Mouse (Mus musculus): ENCODE data around the gene Cytl1. TPM values are rescaled to one million over a fixed set of nuclear protein-coding genes. Genes with fewer than 3 reads are reported as not detected.

The Cytl1 gene
- polyA plus RNA-seq, 1 experiment: 1.2 TPM

DNA sequence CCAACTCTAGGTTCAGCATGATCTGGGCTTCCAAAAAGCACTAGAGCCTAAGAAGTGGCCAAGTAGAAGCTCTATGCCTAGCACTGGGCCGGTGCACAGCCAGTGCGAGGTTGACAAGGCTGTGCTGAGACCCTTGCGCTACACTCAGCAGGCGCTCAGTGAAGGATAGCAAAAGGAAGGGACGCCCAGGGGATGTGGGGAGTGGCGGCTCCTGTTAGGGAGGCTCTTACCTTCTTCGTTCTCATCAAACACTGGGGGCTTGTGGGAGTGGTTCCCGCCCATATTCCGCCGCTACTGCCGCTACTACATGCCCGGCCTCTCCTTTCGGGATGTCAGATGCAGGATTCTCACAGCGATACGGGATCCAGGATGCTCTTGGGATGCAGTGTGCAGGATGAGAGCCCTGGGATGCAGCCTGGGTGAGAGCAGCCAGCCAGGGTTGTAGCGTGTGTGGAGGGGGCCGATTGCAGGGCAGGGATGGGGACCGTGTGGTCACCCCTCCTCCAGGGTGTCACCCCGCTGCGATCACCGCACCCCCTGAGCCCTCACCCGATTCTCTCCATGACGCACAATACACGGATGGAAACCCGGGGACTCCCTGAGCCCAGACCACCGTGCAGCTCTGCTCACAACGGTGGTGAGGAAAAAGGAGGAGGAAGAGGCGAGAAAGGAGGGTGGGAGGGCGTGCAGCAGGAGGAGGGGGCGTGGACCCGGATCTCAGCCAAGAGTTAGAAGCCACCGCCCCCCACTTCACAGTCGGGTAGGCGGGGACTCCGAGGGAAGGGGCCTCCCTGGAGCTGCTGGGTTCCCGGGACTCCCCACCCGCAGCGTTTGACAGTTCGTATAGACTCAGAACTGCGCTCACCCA is 18.6 kb upstream of the Cytl1 start, which contains the start of gene Stk32b:
TSS of gene Stk32b (minus strand) at position 667 of the 868 bp plus-strand sequence.
- H3K27me3 ChIP-seq (ENCODE audit: control insufficient read depth, insufficient read depth, low read length): peaks cover 1% of the 10 kb centered on the region; the same call in 1 of the 2 replicates
- H3K4me3 ChIP-seq (replicated peaks; ENCODE audit: insufficient read depth, low read depth, low read length): no peak within 1 kb of the TSS
- no peak for DNase-seq
- TF ChIP-seq POLR2A (IDR thresholded peaks at IDR 0.05; ENCODE audit: borderline replicate concordance, insufficient read depth, low read length): no peak
- TF ChIP-seq CTCF (IDR thresholded peaks at IDR 0.05; ENCODE audit: borderline replicate concordance, insufficient read depth, low read depth, low read length): no peak
- no peak within 1 kb of the TSS for H3K27ac ChIP-seq (ENCODE audit: insufficient read depth, low read length)
- WGBS: 2% methylated on average over 40 of the region's 40 CpGs
- no peaks in the 10 kb centered on the region; the same call in 1 of the 2 replicates for H3K4me1 ChIP-seq (ENCODE audit: control insufficient read depth, insufficient read depth, low read length)

DNA sequence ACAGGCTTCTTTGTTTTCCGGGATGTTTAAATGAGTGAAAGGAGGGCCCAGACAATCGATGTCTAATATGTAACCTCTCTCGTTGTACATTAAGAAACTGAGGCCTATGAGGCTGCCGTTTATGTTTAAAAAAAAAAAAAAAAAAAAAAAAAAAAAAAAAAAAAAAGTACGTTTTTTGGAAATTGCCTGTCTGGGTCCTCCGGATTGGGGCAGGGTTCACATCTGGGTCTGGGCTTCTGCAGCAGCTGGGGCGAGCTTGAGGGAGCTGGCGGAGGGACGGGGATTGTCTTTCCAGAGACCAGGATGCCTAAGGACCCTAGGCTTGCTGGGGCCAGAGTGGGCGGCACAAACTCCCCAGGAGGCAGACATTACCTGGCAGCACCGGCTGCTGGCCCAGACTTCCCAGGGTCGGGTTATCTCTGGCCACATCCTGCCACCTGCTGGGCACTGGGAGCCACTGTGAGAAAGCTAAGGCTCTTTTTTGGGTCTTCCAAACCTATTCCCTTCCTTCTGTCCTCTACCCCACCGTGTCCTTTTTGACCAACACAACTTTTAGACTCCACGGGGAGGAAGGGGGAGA is 17.8 kb upstream of the Cytl1 start:
- no peak overlapping the region for H3K27ac ChIP-seq (ENCODE audit: insufficient read depth, low read length)
- peaks cover 1% of the 10 kb centered on the region; the same call in 1 of the 2 replicates for H3K27me3 ChIP-seq (ENCODE audit: control insufficient read depth, insufficient read depth, low read length)
- WGBS: 4% methylated on average over 14 of the region's 14 CpGs
- TF ChIP-seq POLR2A (IDR thresholded peaks at IDR 0.05; ENCODE audit: borderline replicate concordance, insufficient read depth, low read length) (no peak), CTCF (IDR thresholded peaks at IDR 0.05; ENCODE audit: borderline replicate concordance, insufficient read depth, low read depth, low read length) (peak; percentile 21; the same call in 1 of the 2 replicates)
- DNase-seq: peak; percentile 13 to 26
- H3K4me3 ChIP-seq (replicated peaks; ENCODE audit: insufficient read depth, low read depth, low read length): no peak overlapping the region
- no peaks in the 10 kb centered on the region; the same call in 1 of the 2 replicates for H3K4me1 ChIP-seq (ENCODE audit: control insufficient read depth, insufficient read depth, low read length)

DNA sequence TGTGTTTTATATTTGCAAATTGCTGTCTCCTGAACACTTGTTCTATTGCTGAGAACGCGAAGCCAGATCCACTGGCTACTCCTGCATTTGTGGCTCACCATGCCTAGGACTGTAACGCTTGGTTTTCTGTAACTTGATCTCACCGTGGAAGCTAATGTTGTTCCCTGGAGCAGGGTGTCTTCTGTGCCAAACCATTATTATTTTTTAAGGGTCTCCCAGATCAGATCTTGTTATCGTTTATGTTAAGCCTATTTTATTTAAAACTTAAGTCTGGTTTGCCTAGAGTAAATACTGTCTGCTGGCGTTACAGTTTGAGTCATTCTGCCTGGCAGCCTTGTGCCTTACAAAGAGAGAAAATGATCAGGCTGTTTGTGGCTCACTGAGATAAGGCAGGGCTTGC is 14.6 kb upstream of the Cytl1 start:
- Histone ChIP-seq H3K4me3 (replicated peaks; ENCODE audit: insufficient read depth, low read depth, low read length) (no peak overlapping the region), H3K4me1 (ENCODE audit: control insufficient read depth, insufficient read depth, low read length) (no peaks in the 10 kb centered on the region; the same call in 1 of the 2 replicates), H3K27ac (ENCODE audit: insufficient read depth, low read length) (no peak overlapping the region), H3K27me3 (ENCODE audit: control insufficient read depth, insufficient read depth, low read length) (peaks cover 1% of the 10 kb centered on the region; the same call in 1 of the 2 replicates)
- 16% methylated on average over 6 of the region's 6 CpGs for WGBS
- TF ChIP-seq CTCF (IDR thresholded peaks at IDR 0.05; ENCODE audit: borderline replicate concordance, insufficient read depth, low read depth, low read length) (no peak), POLR2A (IDR thresholded peaks at IDR 0.05; ENCODE audit: borderline replicate concordance, insufficient read depth, low read length) (no peak)
- no peak for DNase-seq

DNA sequence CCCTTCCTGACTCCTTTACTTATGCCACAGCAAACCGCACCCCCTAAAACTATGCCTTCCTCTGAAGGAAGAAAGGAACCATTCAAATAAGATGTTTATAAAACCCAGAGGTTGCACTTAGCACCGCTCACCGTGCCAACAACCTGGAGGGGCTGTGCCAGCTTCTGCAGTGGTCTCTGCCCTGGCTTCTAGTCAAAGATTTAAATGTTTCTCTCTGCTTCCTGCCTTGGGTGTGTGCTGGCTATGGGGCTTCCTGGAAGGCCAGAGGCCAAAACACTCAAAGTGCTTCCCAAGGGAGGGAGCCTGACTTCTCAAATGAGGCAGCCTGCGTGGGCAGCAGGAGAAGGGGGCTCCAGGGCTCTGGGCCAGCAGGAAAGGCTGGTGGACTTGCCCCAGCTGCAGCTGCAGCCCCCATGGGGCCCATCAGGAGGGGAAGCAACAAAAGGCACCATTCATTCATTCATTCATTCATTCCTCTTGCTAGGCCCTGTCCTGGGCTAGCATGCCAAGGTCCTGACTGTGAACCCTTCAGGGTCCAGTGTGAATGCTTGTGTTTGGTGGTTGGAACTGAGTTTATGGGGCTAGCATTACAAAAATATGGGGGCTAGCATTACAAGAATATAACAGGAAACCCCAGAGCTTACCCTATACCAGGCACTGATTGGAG is 10.0 kb upstream of the Cytl1 start:
- Histone ChIP-seq H3K4me1 (ENCODE audit: control insufficient read depth, insufficient read depth, low read length) (no peaks in the 10 kb centered on the region), H3K27ac (ENCODE audit: insufficient read depth, low read length) (no peak overlapping the region), H3K27me3 (ENCODE audit: control insufficient read depth, insufficient read depth, low read length) (no peaks in the 10 kb centered on the region), H3K4me3 (replicated peaks; ENCODE audit: insufficient read depth, low read depth, low read length) (no peak overlapping the region)
- TF ChIP-seq POLR2A (IDR thresholded peaks at IDR 0.05; ENCODE audit: borderline replicate concordance, insufficient read depth, low read length) (no peak), CTCF (IDR thresholded peaks at IDR 0.05; ENCODE audit: borderline replicate concordance, insufficient read depth, low read depth, low read length) (no peak)
- no peak for DNase-seq
- WGBS: 56% methylated on average over 4 of the region's 4 CpGs

DNA sequence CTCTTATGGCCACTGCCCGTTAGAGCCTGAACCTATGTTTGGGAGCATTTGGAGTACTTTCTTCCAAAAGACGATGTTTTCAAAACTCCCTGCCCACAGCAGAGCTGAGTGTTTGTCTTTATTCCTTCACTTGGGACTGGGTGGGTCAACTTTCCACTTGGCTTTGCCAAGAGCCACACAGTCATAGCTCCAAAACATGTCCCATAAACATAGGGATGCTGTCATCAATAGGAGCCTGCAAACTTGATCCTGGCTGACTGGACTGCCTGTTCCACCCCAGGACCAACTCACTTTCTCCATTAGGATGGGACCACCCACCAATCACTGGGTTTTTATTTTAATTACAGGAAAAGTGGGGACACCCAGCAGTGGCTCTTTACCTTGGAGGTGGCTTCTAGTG is 4.5 kb upstream of the Cytl1 start:
- 85% methylated on average over 2 of the region's 2 CpGs for WGBS
- Histone ChIP-seq H3K4me3 (replicated peaks; ENCODE audit: insufficient read depth, low read depth, low read length) (no peak overlapping the region), H3K4me1 (ENCODE audit: control insufficient read depth, insufficient read depth, low read length) (no peaks in the 10 kb centered on the region; the same call in 1 of the 2 replicates), H3K27ac (ENCODE audit: insufficient read depth, low read length) (no peak overlapping the region), H3K27me3 (ENCODE audit: control insufficient read depth, insufficient read depth, low read length) (no peaks in the 10 kb centered on the region)
- TF ChIP-seq POLR2A (IDR thresholded peaks at IDR 0.05; ENCODE audit: borderline replicate concordance, insufficient read depth, low read length) (no peak), CTCF (IDR thresholded peaks at IDR 0.05; ENCODE audit: borderline replicate concordance, insufficient read depth, low read depth, low read length) (no peak)
- no peak for DNase-seq

DNA sequence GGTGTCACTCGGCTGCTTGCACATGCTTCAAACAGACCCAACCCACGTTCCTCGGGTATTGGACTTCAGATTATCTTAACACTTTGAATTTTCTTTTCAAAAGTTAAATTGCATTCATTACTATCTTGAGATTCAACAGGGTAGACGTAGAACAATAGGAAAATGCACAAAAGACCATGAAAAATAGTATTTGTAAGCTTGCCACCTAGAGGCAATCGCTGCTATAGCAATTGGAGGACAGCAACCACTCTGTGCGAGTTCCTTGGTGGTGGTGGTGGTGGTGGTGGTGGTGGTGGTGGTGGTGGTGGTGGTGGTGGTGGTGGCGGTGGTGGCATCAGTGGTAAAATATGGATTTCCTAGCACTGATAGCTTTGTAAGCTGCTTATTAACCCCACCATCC is 894 bp downstream of the Cytl1 start:
- TF ChIP-seq CTCF (IDR thresholded peaks at IDR 0.05; ENCODE audit: borderline replicate concordance, insufficient read depth, low read depth, low read length): no peak
- no peak for TF ChIP-seq POLR2A (IDR thresholded peaks at IDR 0.05; ENCODE audit: borderline replicate concordance, insufficient read depth, low read length)
- 53% methylated on average over 7 of the region's 7 CpGs for WGBS
- H3K4me1 ChIP-seq (ENCODE audit: control insufficient read depth, insufficient read depth, low read length): no peaks in the 10 kb centered on the region; the same call in 1 of the 2 replicates
- H3K27me3 ChIP-seq (ENCODE audit: control insufficient read depth, insufficient read depth, low read length): no peaks in the 10 kb centered on the region
- H3K4me3 ChIP-seq (replicated peaks; ENCODE audit: insufficient read depth, low read depth, low read length): no peak overlapping the region
- H3K27ac ChIP-seq (ENCODE audit: insufficient read depth, low read length): no peak overlapping the region
- DNase-seq: no peak

DNA sequence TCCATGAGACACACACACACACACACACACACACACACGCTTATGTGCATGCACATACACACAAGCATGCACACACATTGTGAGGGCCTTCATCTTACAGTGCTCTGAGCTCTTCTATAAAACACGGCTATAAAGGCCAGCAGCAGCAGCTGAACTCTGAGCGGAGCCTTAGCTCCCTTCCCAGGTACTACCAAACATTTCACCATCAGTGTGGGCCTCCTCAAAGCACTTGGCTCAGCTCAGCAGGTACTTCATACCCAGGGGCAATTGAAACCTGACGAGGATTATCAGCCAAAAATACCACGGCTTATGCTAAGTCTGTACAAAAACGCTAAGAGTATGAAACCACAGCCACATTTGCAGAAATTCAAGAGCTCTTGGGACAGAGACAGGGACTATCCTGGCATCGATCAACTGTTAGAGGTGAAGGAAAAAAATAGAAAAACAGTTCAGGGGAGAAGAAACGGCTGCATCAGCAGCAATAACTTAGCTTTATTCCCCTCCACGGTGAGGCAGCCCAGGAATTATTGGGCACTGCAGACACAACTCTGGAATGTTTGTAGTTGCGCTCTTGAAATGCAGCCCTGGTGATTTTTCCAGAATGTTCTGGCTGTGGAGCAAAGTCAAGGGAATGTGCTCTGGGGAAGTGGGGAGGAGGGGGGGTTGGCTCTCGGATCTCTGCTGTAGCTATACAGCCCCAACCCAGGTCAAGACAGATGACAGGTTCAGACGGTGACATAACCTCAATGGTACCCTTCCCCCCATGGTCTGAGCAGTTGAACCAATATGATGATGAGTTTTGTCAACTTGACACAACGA is 8.8 kb downstream of the Cytl1 start:
- DNase-seq: no peak
- TF ChIP-seq CTCF (IDR thresholded peaks at IDR 0.05; ENCODE audit: borderline replicate concordance, insufficient read depth, low read depth, low read length) (no peak), POLR2A (IDR thresholded peaks at IDR 0.05; ENCODE audit: borderline replicate concordance, insufficient read depth, low read length) (no peak)
- 79% methylated on average over 13 of the region's 13 CpGs for WGBS
- Histone ChIP-seq H3K27me3 (ENCODE audit: control insufficient read depth, insufficient read depth, low read length) (no peaks in the 10 kb centered on the region), H3K4me3 (replicated peaks; ENCODE audit: insufficient read depth, low read depth, low read length) (no peak overlapping the region), H3K4me1 (ENCODE audit: control insufficient read depth, insufficient read depth, low read length) (no peaks in the 10 kb centered on the region), H3K27ac (ENCODE audit: insufficient read depth, low read length) (no peak overlapping the region)
